Mouse (Mus musculus): ENCODE measurements at regions not wholly inside any gene's neighbourhood (a gene's known extent, or its start where the extent isn't known, plus 50 kb on each side); places are given as distances from the start of the nearest gene placed in this dataset.

GRCm38 (mm10) chr3:105130228-105130627 is 63.6 kb downstream of the 4930564D02Rik start:
- no peaks in the 10 kb centered on the region for H3K27me3 ChIP-seq (ENCODE audit: control insufficient read depth, insufficient read depth, low read length)
- no peak overlapping the region for H3K4me3 ChIP-seq (ENCODE audit: control insufficient read depth, insufficient read depth, low read length)
- H3K36me3 ChIP-seq (ENCODE audit: control insufficient read depth, insufficient read depth, low read length): no peaks in the 10 kb centered on the region
- DNase-seq: no peak
- TF ChIP-seq CTCF (IDR thresholded peaks at IDR 0.05; ENCODE audit: borderline replicate concordance, control insufficient read depth, extremely low read depth, insufficient read depth, low read length, poor library complexity) (no peak), POLR2A (IDR thresholded peaks at IDR 0.05; ENCODE audit: control insufficient read depth, extremely low read depth, insufficient read depth, low read length, poor library complexity) (no peak)
- 97% methylated on average over 4 of the region's 4 CpGs for WGBS
- no peak overlapping the region for H3K27ac ChIP-seq (ENCODE audit: control insufficient read depth, insufficient read depth, low read length)
- peaks cover 9% of the 10 kb centered on the region for H3K4me1 ChIP-seq (replicated peaks; ENCODE audit: control insufficient read depth, insufficient read depth, low read length)

DNA sequence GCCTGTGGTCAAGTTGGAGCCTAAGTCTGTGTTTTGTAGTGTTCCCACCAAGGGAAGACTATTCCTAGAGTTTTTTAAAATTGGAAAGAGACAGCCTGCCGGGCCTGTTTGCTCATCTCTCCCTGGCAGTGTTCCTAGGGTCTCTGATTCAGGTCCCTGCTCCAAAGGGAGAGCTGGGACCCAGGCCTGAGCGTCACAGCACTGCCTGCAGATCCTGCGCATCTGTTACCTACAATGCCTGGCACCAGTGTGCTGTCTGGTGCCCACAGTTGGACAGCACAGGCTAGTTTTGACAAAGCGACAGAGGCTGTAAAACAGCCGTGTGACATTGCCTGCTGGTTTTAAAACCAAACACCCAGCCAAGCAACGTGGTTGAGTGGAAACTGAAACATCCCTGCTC is 64.4 kb downstream of the 4930564D02Rik start:
- Histone ChIP-seq H3K4me3 (ENCODE audit: control insufficient read depth, insufficient read depth, low read length) (no peak overlapping the region), H3K27ac (ENCODE audit: control insufficient read depth, insufficient read depth, low read length) (no peak overlapping the region), H3K36me3 (ENCODE audit: control insufficient read depth, insufficient read depth, low read length) (no peaks in the 10 kb centered on the region), H3K27me3 (ENCODE audit: control insufficient read depth, insufficient read depth, low read length) (no peaks in the 10 kb centered on the region), H3K4me1 (replicated peaks; ENCODE audit: control insufficient read depth, insufficient read depth, low read length) (peaks cover 9% of the 10 kb centered on the region)
- no peak for TF ChIP-seq CTCF (IDR thresholded peaks at IDR 0.05; ENCODE audit: borderline replicate concordance, control insufficient read depth, extremely low read depth, insufficient read depth, low read length, poor library complexity)
- no peak for TF ChIP-seq POLR2A (IDR thresholded peaks at IDR 0.05; ENCODE audit: control insufficient read depth, extremely low read depth, insufficient read depth, low read length, poor library complexity)
- WGBS: 82% methylated on average over 6 of the region's 6 CpGs
- no peak for DNase-seq

- no peak for TF ChIP-seq POLR2A (IDR thresholded peaks at IDR 0.05; ENCODE audit: control insufficient read depth, extremely low read depth, insufficient read depth, low read length, poor library complexity)
- Histone ChIP-seq H3K4me1 (replicated peaks; ENCODE audit: control insufficient read depth, insufficient read depth, low read length) (peaks cover 9% of the 10 kb centered on the region), H3K36me3 (ENCODE audit: control insufficient read depth, insufficient read depth, low read length) (no peaks in the 10 kb centered on the region), H3K27me3 (ENCODE audit: control insufficient read depth, insufficient read depth, low read length) (no peaks in the 10 kb centered on the region), H3K4me3 (ENCODE audit: control insufficient read depth, insufficient read depth, low read length) (no peak overlapping the region), H3K27ac (ENCODE audit: control insufficient read depth, insufficient read depth, low read length) (peak overlapping the region; percentile 54; the same call in 1 of the 2 replicates)
- under 1% methylated on average over 4 of the region's 4 CpGs for WGBS
- peak; percentile 67 for DNase-seq
These were observed 66.4 kb downstream of the 4930564D02Rik start for GRCm38 (mm10) chr3:105133011-105133410.

GRCm38 (mm10) chr3:105141170-105141971 is 74.7 kb downstream of the 4930564D02Rik start:
- 94% methylated on average over 14 of the region's 14 CpGs for WGBS
- Histone ChIP-seq H3K27ac (ENCODE audit: control insufficient read depth, insufficient read depth, low read length) (no peak overlapping the region), H3K27me3 (ENCODE audit: control insufficient read depth, insufficient read depth, low read length) (no peaks in the 10 kb centered on the region), H3K4me1 (replicated peaks; ENCODE audit: control insufficient read depth, insufficient read depth, low read length) (no peaks in the 10 kb centered on the region), H3K4me3 (ENCODE audit: control insufficient read depth, insufficient read depth, low read length) (no peak overlapping the region), H3K36me3 (ENCODE audit: control insufficient read depth, insufficient read depth, low read length) (no peaks in the 10 kb centered on the region)
- no peak for DNase-seq
- TF ChIP-seq CTCF (IDR thresholded peaks at IDR 0.05; ENCODE audit: borderline replicate concordance, control insufficient read depth, extremely low read depth, insufficient read depth, low read length, poor library complexity): no peak
- no peak for TF ChIP-seq POLR2A (IDR thresholded peaks at IDR 0.05; ENCODE audit: control insufficient read depth, extremely low read depth, insufficient read depth, low read length, poor library complexity)

GRCm38 (mm10) chr3:105142631-105143030 is 76.0 kb downstream of the 4930564D02Rik start:
- no peak overlapping the region for H3K4me3 ChIP-seq (ENCODE audit: control insufficient read depth, insufficient read depth, low read length)
- H3K27me3 ChIP-seq (ENCODE audit: control insufficient read depth, insufficient read depth, low read length): no peaks in the 10 kb centered on the region
- TF ChIP-seq CTCF (IDR thresholded peaks at IDR 0.05; ENCODE audit: borderline replicate concordance, control insufficient read depth, extremely low read depth, insufficient read depth, low read length, poor library complexity) (no peak), POLR2A (IDR thresholded peaks at IDR 0.05; ENCODE audit: control insufficient read depth, extremely low read depth, insufficient read depth, low read length, poor library complexity) (no peak)
- no peak overlapping the region for H3K27ac ChIP-seq (ENCODE audit: control insufficient read depth, insufficient read depth, low read length)
- no peak for DNase-seq
- H3K36me3 ChIP-seq (ENCODE audit: control insufficient read depth, insufficient read depth, low read length): no peaks in the 10 kb centered on the region
- no peaks in the 10 kb centered on the region for H3K4me1 ChIP-seq (replicated peaks; ENCODE audit: control insufficient read depth, insufficient read depth, low read length)

- H3K36me3 ChIP-seq (ENCODE audit: control insufficient read depth, insufficient read depth, low read length): no peaks in the 10 kb centered on the region
- H3K4me3 ChIP-seq (ENCODE audit: control insufficient read depth, insufficient read depth, low read length): no peak overlapping the region
- H3K27ac ChIP-seq (ENCODE audit: control insufficient read depth, insufficient read depth, low read length): no peak overlapping the region
- H3K4me1 ChIP-seq (replicated peaks; ENCODE audit: control insufficient read depth, insufficient read depth, low read length): no peaks in the 10 kb centered on the region
- DNase-seq: peak; percentile 54
- no peak for TF ChIP-seq POLR2A (IDR thresholded peaks at IDR 0.05; ENCODE audit: control insufficient read depth, extremely low read depth, insufficient read depth, low read length, poor library complexity)
- 0 out of 2 replicates have a peak, but pooled peaks have one; percentile 44 for TF ChIP-seq CTCF (IDR thresholded peaks at IDR 0.05; ENCODE audit: borderline replicate concordance, control insufficient read depth, extremely low read depth, insufficient read depth, low read length, poor library complexity)
- 31% methylated on average over 11 of the region's 11 CpGs for WGBS
- H3K27me3 ChIP-seq (ENCODE audit: control insufficient read depth, insufficient read depth, low read length): no peaks in the 10 kb centered on the region
These were observed 85.0 kb downstream of the 4930564D02Rik start for GRCm38 (mm10) chr3:105151475-105152157.

Data from thymus, adult 2 months (tissue).